Mouse (Mus musculus) hindbrain, postnatal 0 days (tissue): ENCODE data around the gene Fkbp14. TPM values are rescaled to one million over a fixed set of nuclear protein-coding genes. Genes with fewer than 3 reads are reported as not detected.

Source experiments
- ATAC-seq: fragments of 200-750 bp; cut with Nextera tagmentation; 2 replicates; pipeline ENCODE4 v1.8.0; 2017; ENCODE audit warnings: mild to moderate bottlenecking, moderate TSS enrichment, moderate library complexity
- DNase-seq: peaks from one replicate; pipeline ENCODE4 v3.0.0-alpha.2; 2015; ENCODE audit warnings: low spot score
- H3K27ac ChIP-seq: fragments of 300-500 bp; sonication (generic); 2 replicates; pipeline ENCODE4 v1.5.1; 2014; ENCODE audit warnings: mild to moderate bottlenecking
- H3K27me3 ChIP-seq: fragments of 300-500 bp; sonication (generic); 2 replicates; pipeline ENCODE4 v1.6.1; 2014; ENCODE audit warnings: low read length, mixed read lengths; ENCODE audit not compliant: insufficient read depth
- H3K36me3 ChIP-seq: fragments of 300-500 bp; sonication (generic); 2 replicates; pipeline ENCODE4 v1.6.1; 2014; ENCODE audit warnings: low read length, mixed read lengths; ENCODE audit not compliant: insufficient read depth
- H3K4me1 ChIP-seq: fragments of 300-500 bp; sonication (generic); 2 replicates; pipeline ENCODE4 v1.6.1; 2014; ENCODE audit warnings: antibody characterized with exemption, low read length, mixed read lengths; ENCODE audit not compliant: insufficient read depth
- H3K4me2 ChIP-seq: fragments of 300-500 bp; sonication (generic); 2 replicates; pipeline ENCODE4 v1.6.1; 2014; ENCODE audit warnings: low read depth, mild to moderate bottlenecking, low read length, moderate library complexity, mixed read lengths
- H3K4me3 ChIP-seq: fragments of 300-500 bp; sonication (generic); 2 replicates; pipeline ENCODE4 v1.5.1; 2014; ENCODE audit warnings: low read length
- H3K9ac ChIP-seq: fragments of 300-500 bp; sonication (generic); replicated peaks from 2 replicates; pipeline ENCODE4 v1.6.1; 2014; ENCODE audit warnings: mild to moderate bottlenecking, low read length, moderate library complexity, mixed read lengths
- H3K9me3 ChIP-seq: fragments of 300-500 bp; sonication (generic); 2 replicates; pipeline ENCODE4 v1.6.1; 2016; ENCODE audit warnings: low read length, mixed read lengths
- CTCF ChIP-seq: IDR thresholded peaks from 2 replicates; pipeline ENCODE4 v1.5.1; 2016; ENCODE audit warnings: antibody characterized with exemption, control low read depth, low read depth
- WGBS: fragments of 180-500 bp; shearing (Covaris S2); extraction: QIAGEN DNeasy Blood & Tissue Kit; methylation state at CpG from one replicate; pipeline ENCODE4 v1.1.7; 2014; 5-methylcytosine and 5-hydroxymethylcytosine counted together
- polyA plus RNA-seq: library from polyadenylated mRNA; unstranded; fragments of >200 nt; fragmentation: Nextera tagmentation; extraction: Ambion mirVana; gene quantifications from 2 replicates; pipeline ENCODE4 v1.2.1, GENCODE M21; 2015
- total RNA-seq: library from RNA; depleted of rRNA; stranded (reverse); fragments of >200 nt; gene quantifications from 2 replicates; pipeline ENCODE4 v1.2.3, GENCODE M21; 2014; rRNA removed

Gene Fkbp14
- total RNA-seq (4.9 and 5.7 TPM in 2 replicates), polyA plus RNA-seq (6.9 TPM in 2 replicates)

DNA sequence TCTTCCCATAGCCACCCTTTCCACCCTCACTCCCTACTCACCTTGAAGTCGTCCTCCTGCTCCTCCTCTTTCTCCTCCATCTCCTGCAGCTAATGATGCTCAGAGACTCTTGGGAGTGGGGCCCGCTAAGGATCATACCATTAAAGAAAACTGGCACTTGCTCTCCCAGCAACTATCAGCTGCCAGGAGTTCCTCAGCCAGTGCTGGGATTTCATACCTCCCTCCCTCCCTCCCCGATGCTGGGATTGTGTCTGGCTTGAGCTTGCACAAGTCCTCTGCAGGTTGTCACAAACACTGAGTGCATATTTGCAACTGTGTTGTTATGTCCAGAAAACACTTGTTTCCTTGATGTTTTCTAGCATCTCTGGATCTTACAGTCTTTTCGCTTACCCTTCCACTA is at the start of gene Fkbp14:
Gene Fkbp14 (minus strand): TSS at position 101 of the 400 bp plus-strand sequence.
- Histone ChIP-seq H3K4me3 (no peak within 1 kb of the TSS; the same call in 1 of the 2 replicates), H3K9me3 (no peaks in the 10 kb centered on the region), H3K27ac (no peak within 1 kb of the TSS), H3K4me1 (peaks cover 12% of the 10 kb centered on the region; the same call in 1 of the 2 replicates), H3K36me3 (no peaks in the 10 kb centered on the region), H3K27me3 (no peaks in the 10 kb centered on the region), H3K4me2 (peak within 1 kb of the TSS; percentile 92), H3K9ac (no peak within 1 kb of the TSS)
- no peak for TF ChIP-seq CTCF
- WGBS, result 70% methylated on average over 4 of the region's 4 CpGs
- no peak for ATAC-seq
- no peak for DNase-seq

DNA sequence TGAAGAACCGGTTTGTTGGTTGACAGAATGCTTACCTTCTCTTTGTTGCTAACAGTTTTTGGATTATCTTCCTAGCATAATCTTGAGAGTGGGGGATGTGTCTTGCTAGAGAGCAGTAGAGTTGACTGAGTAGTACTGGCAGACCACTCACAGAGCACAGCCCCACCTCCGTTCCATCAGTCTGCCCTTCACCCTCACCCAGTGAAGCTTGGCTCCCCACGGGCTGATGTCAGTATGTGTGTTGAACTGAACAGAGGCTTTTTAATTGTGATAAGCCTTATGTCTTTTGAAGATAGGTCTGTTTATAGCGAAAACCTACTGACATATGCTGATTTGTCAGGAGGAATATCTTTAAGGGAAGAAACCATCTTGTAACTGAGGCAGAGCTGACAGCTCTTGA is 46.1 kb upstream of the Fkbp14 start:
- Histone ChIP-seq H3K27me3 (no peaks in the 10 kb centered on the region), H3K4me1 (no peaks in the 10 kb centered on the region), H3K9ac (no peak overlapping the region), H3K4me3 (no peak overlapping the region), H3K27ac (no peak overlapping the region), H3K4me2 (no peak overlapping the region), H3K9me3 (no peaks in the 10 kb centered on the region), H3K36me3 (peaks cover 6% of the 10 kb centered on the region)
- DNase-seq (no peak), ATAC-seq (no peak)
- 88% methylated on average over 4 of the region's 4 CpGs for WGBS
- TF ChIP-seq CTCF, result no peak

DNA sequence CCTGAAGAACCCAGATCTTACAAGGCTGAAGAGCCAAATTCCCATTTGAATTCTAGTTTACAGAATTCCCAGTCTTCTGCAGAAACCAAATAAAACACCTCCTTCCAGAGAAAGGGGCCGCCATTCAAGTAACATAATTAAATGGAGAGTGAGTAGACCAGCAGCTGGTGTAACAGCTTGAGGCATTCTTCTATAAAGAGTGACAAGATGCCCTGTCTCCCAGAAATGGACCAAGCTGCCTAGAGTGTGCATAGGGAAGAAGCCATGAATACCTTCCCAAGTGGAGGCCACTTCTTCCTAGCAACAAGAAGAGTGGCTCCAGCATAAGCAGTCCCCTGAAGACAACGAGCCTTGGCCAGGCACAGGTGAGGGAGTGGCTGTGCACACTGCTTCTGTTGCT is 44.8 kb upstream of the Fkbp14 start:
- Histone ChIP-seq H3K9me3 (no peaks in the 10 kb centered on the region), H3K9ac (no peak overlapping the region), H3K27ac (no peak overlapping the region), H3K27me3 (no peaks in the 10 kb centered on the region), H3K4me1 (no peaks in the 10 kb centered on the region), H3K4me2 (no peak overlapping the region), H3K4me3 (no peak overlapping the region), H3K36me3 (peaks cover 6% of the 10 kb centered on the region)
- TF ChIP-seq CTCF, result no peak
- WGBS, result 70% methylated on average over 2 of the region's 2 CpGs
- no peak for ATAC-seq
- DNase-seq, result no peak

DNA sequence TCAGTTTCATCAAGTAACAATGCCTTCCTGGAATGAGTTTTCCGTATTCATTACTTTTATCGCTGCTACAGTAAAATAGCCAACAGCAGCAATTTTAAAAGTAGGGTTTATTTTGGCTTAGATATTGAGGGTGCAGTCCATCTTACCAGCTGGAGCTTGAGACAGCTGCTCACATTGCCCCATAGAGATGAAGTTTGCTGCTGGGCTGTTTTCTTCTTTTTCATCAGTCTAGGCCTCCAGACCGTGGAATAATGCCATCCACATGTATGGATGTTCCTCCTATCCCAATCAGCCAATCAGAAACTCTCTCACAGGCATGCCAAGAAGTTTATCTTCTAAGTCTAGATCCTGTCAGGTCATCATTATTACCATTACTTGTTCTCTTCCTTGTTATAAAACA is 42.8 kb upstream of the Fkbp14 start:
- no peak for TF ChIP-seq CTCF
- H3K4me1 ChIP-seq, result no peaks in the 10 kb centered on the region
- no peak overlapping the region for H3K4me2 ChIP-seq
- H3K9me3 ChIP-seq, result no peaks in the 10 kb centered on the region
- H3K36me3 ChIP-seq, result peaks cover 6% of the 10 kb centered on the region
- no peaks in the 10 kb centered on the region for H3K27me3 ChIP-seq
- H3K4me3 ChIP-seq, result no peak overlapping the region
- 92% methylated on average over 3 of the region's 3 CpGs for WGBS
- ATAC-seq, result no peak
- no peak overlapping the region for H3K27ac ChIP-seq
- no peak overlapping the region for H3K9ac ChIP-seq
- DNase-seq, result no peak

DNA sequence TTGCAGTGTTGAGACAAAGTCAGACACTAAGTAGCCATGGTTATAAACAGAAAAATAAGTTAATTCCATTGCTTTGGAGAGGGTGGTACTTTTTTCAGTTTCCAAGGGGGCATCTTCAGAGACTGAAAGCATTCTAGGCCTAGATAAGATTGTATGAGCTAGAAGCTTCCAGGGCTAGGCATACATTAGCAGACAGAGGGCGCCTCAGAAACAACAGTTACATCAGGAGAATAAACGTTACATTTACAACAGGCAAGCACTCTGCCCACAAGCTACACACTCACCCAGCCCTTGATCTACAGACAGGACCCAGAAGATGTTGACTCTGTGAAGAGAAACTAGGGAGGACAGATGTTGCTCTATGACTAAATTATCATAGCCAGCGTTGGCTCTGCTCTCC is 34.4 kb upstream of the Fkbp14 start:
- Histone ChIP-seq H3K4me1 (no peaks in the 10 kb centered on the region), H3K9me3 (no peaks in the 10 kb centered on the region), H3K36me3 (peaks cover 23% of the 10 kb centered on the region), H3K4me2 (no peak overlapping the region), H3K9ac (no peak overlapping the region), H3K27ac (no peak overlapping the region), H3K27me3 (no peaks in the 10 kb centered on the region), H3K4me3 (no peak overlapping the region)
- peak; percentile 63 for TF ChIP-seq CTCF
- ATAC-seq (no peak), DNase-seq (peak; percentile 63)
- 53% methylated on average over 3 of the region's 3 CpGs for WGBS

DNA sequence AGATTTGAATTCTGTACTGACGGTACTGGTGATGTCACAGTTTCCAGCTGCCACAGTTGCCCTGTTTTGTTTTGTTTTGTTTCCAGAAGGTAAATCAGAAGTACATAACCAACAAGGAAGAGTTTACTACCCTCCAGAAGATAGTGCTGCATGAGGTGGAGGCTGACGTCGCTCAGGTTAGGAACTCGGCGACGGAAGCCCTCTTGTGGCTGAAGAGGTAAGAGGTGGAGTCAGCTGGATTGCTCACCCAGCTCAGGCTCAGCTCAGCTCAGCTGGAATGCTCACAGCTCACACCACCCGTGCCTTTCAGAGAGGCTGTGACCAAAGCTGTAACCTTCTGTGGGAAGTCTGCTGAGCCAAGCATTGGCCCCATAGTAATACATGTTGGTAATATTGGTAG is 32.6 kb upstream of the Fkbp14 start:
- no peaks in the 10 kb centered on the region for H3K4me1 ChIP-seq
- no peaks in the 10 kb centered on the region for H3K9me3 ChIP-seq
- H3K27me3 ChIP-seq, result no peaks in the 10 kb centered on the region
- WGBS, result 32% methylated on average over 7 of the region's 7 CpGs
- ATAC-seq (0 out of 2 replicates have a peak, but pooled peaks have one; percentile 21), DNase-seq (peak; percentile 51)
- H3K4me2 ChIP-seq, result no peak overlapping the region
- no peak overlapping the region for H3K27ac ChIP-seq
- H3K4me3 ChIP-seq, result no peak overlapping the region
- H3K36me3 ChIP-seq, result peaks cover 24% of the 10 kb centered on the region
- peak; percentile 61 for TF ChIP-seq CTCF
- H3K9ac ChIP-seq, result no peak overlapping the region

DNA sequence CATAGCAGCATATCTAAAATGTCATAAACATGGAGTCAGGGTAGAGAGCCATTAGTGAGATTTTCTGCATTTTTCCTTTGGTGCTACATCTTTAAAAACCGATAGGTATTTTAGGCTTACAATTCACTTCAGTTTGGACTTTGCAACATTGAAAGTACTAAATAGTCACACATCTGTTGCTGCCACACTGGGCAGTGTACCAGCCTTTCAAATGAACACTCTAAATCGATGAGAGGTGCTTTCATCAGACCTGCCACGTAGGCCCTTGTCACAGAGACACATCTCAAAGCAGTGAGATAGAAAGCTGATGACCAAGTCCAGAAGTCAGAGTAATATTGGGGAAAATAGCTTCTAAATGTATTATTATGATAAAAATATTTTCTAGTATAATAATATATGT is 31.3 kb upstream of the Fkbp14 start:
- ATAC-seq (no peak), DNase-seq (no peak)
- H3K36me3 ChIP-seq, result peaks cover 15% of the 10 kb centered on the region
- no peak for TF ChIP-seq CTCF
- H3K27ac ChIP-seq, result no peak overlapping the region
- H3K4me2 ChIP-seq, result no peak overlapping the region
- H3K27me3 ChIP-seq, result no peaks in the 10 kb centered on the region
- no peaks in the 10 kb centered on the region for H3K9me3 ChIP-seq
- WGBS, result 90% methylated on average over 3 of the region's 3 CpGs
- H3K9ac ChIP-seq, result no peak overlapping the region
- H3K4me1 ChIP-seq, result no peaks in the 10 kb centered on the region
- H3K4me3 ChIP-seq, result no peak overlapping the region
